Mouse (Mus musculus): ENCODE data around the gene Syn3.

DNA sequence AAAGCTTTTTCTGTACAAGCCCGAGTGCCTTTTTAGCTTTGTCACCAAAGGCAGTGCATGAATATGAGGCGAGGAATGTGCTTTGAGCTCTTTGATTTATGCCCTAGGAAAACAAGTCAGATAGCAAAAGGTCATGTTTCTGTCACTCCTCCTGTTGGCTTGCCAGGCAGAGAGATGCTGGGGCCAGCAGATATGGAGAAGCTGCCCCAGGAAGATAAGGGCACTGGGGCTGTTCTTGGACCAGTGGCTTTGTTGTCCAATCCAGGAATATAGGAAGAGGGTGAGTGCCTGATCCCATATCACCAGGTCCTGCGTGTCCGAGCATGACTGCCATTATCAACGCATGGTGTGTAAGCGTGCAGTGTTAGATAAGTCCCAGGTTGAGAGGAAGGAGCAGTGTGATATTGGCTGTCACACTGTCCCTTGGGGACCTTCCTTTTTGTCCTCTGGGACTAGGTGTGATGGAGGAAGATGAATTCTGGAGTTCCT is 336.9 kb downstream of the Syn3 start:
- no peak for TF ChIP-seq CTCF (IDR thresholded peaks at IDR 0.05; ENCODE audit: low read depth)
- no peak for TF ChIP-seq EP300 (optimal IDR thresholded peaks at IDR 0.05)
